Mouse (Mus musculus): ENCODE measurements around the gene Gm38392. TPM values are rescaled to one million over a fixed set of nuclear protein-coding genes. Genes with fewer than 3 reads are reported as not detected.

The Gm38392 gene
- polyA plus RNA-seq (2017; shearing (Covaris generic)) = not detected

GRCm38 (mm10) chr3:88287110-88287509 lies at the start of gene Gm38392:
Gene Gm38392 (minus strand): TSS chr3:88287210.

GRCm38 (mm10) chr3:88336058-88337013 lies 49.3 kb upstream of the Gm38392 start, which contains the start of the genes Tmem79 and Smg5:
Gene Tmem79 (minus strand): TSS chr3:88336148.
Gene Smg5 (plus strand): TSS chr3:88336260.

GRCm38 (mm10) chr3:88324951-88325405 lies 38.0 kb upstream of the Gm38392 start, which contains the start of gene Glmp:
Gene Glmp (plus strand): TSS chr3:88325023.

GRCm38 (mm10) chr3:88296561-88297318 lies 9.7 kb upstream of the Gm38392 start, which contains the start of the genes Tsacc and Cct3:
Gene Tsacc (minus strand): TSS chr3:88296999.
Gene Cct3 (plus strand): TSS chr3:88297116.

GRCm38 (mm10) chr3:88254268-88254926 lies 32.6 kb downstream of the Gm38392 start, which contains the start of gene Rhbg:
Gene Rhbg (minus strand): TSS chr3:88254709.

Other genes starting within 250 kb of the Gm38392 start
- gene Gpatch4, start 244.1 kb downstream of the Gm38392 start, polyA plus RNA-seq (2017; shearing (Covaris generic)) = 18.1 TPM
- gene Naxe, start 228.7 kb downstream of the Gm38392 start, polyA plus RNA-seq (2017; shearing (Covaris generic)) = 40.9 TPM
- not detected for gene Ttc24, start 208.9 kb downstream of the Gm38392 start, polyA plus RNA-seq (2017; shearing (Covaris generic))
- gene Iqgap3, start 205.2 kb downstream of the Gm38392 start, polyA plus RNA-seq (2017; shearing (Covaris generic)) = 0.67 TPM
- gene Mef2d, start 144.8 kb downstream of the Gm38392 start, polyA plus RNA-seq (2017; shearing (Covaris generic)) = 208 TPM
- gene Rhbg, start 32.5 kb downstream of the Gm38392 start, polyA plus RNA-seq (2017; shearing (Covaris generic)) = not detected
- 6.0 TPM for gene Tsacc, start 9.8 kb upstream of the Gm38392 start, polyA plus RNA-seq (2017; shearing (Covaris generic))
- gene Cct3, start 9.9 kb upstream of the Gm38392 start, polyA plus RNA-seq (2017; shearing (Covaris generic)) = 267 TPM
- gene Glmp, start 37.8 kb upstream of the Gm38392 start, polyA plus RNA-seq (2017; shearing (Covaris generic)) = 174 TPM
- 0.31 TPM for gene Tmem79, start 48.9 kb upstream of the Gm38392 start, polyA plus RNA-seq (2017; shearing (Covaris generic))
- gene Smg5, start 49.0 kb upstream of the Gm38392 start, polyA plus RNA-seq (2017; shearing (Covaris generic)) = 51.1 TPM
- gene Paqr6, start 77.4 kb upstream of the Gm38392 start, polyA plus RNA-seq (2017; shearing (Covaris generic)) = not detected
- gene Bglap3, start 85.5 kb upstream of the Gm38392 start, polyA plus RNA-seq (2017; shearing (Covaris generic)) = not detected
- not detected for gene Bglap2, start 91.5 kb upstream of the Gm38392 start, polyA plus RNA-seq (2017; shearing (Covaris generic))
- gene Bglap, start 97.3 kb upstream of the Gm38392 start, polyA plus RNA-seq (2017; shearing (Covaris generic)) = not detected
- gene Pmf1, start 123.1 kb upstream of the Gm38392 start, polyA plus RNA-seq (2017; shearing (Covaris generic)) = 33.5 TPM
- 12.7 TPM for gene Slc25a44, start 137.9 kb upstream of the Gm38392 start, polyA plus RNA-seq (2017; shearing (Covaris generic))
- 109 TPM for gene Sema4a, start 174.0 kb upstream of the Gm38392 start, polyA plus RNA-seq (2017; shearing (Covaris generic))
- 125 TPM for gene Lmna, start 222.7 kb upstream of the Gm38392 start, polyA plus RNA-seq (2017; shearing (Covaris generic))
- gene Mex3a, start 245.2 kb upstream of the Gm38392 start, polyA plus RNA-seq (2017; shearing (Covaris generic)) = not detected